Mouse (Mus musculus): Measurements from ENCODE around the gene Myo1a. TPM values are rescaled to one million over a fixed set of nuclear protein-coding genes. Genes with fewer than 3 reads are reported as not detected.

Gene Myo1a
- polyA plus RNA-seq, 1 experiment from 2014 or later, result 0.37 TPM

GRCm38 (mm10) chr10:127712736-127713135 is 7.8 kb downstream of the Myo1a start:
- Histone ChIP-seq H3K36me3 (replicated peaks; ENCODE audit: control insufficient read depth, insufficient read depth) (no peaks in the 10 kb centered on the region), H3K9ac (no peak overlapping the region), H3K4me3 (replicated peaks; ENCODE audit: low read length) (no peak overlapping the region), H3K4me1 (replicated peaks; ENCODE audit: control insufficient read depth, insufficient read depth, low read length) (no peaks in the 10 kb centered on the region), H3K4me2 (replicated peaks) (no peak overlapping the region), H3K9me3 (ENCODE audit: control insufficient read depth, low read length) (no peaks in the 10 kb centered on the region), H3K27me3 (ENCODE audit: control insufficient read depth, insufficient read depth, low read length) (no peaks in the 10 kb centered on the region), H3K27ac (no peak overlapping the region)
- no peak for DNase-seq (ENCODE audit: low spot score)
- 76% methylated on average over 6 of the region's 6 CpGs for WGBS
- ATAC-seq (ENCODE audit: low FRiP score), result no peak

GRCm38 (mm10) chr10:127721671-127722418 is 16.9 kb downstream of the Myo1a start:
- Histone ChIP-seq H3K9me3 (ENCODE audit: control insufficient read depth, low read length) (no peaks in the 10 kb centered on the region), H3K9ac (peak overlapping the region; percentile 12; the same call in 1 of the 2 replicates), H3K27me3 (ENCODE audit: control insufficient read depth, insufficient read depth, low read length) (no peaks in the 10 kb centered on the region), H3K36me3 (replicated peaks; ENCODE audit: control insufficient read depth, insufficient read depth) (no peaks in the 10 kb centered on the region), H3K4me3 (replicated peaks; ENCODE audit: low read length) (no peak overlapping the region), H3K4me2 (replicated peaks) (peak overlapping the region; percentile 38), H3K4me1 (replicated peaks; ENCODE audit: control insufficient read depth, insufficient read depth, low read length) (peaks cover 15% of the 10 kb centered on the region), H3K27ac (no peak overlapping the region)
- WGBS, result 19% methylated on average over 20 of the region's 20 CpGs
- ATAC-seq (ENCODE audit: low FRiP score) (peak; percentile 56; the same call in 1 of the 2 replicates), DNase-seq (ENCODE audit: low spot score) (no peak)

GRCm38 (mm10) chr10:127724178-127724577 is 19.2 kb downstream of the Myo1a start, which contains the start of gene Tac2:
Gene Tac2 (plus strand): TSS chr10:127724478.
- H3K9me3 ChIP-seq (ENCODE audit: control insufficient read depth, low read length), result no peaks in the 10 kb centered on the region
- peaks cover 15% of the 10 kb centered on the region for H3K4me1 ChIP-seq (replicated peaks; ENCODE audit: control insufficient read depth, insufficient read depth, low read length)
- DNase-seq (ENCODE audit: low spot score) (no peak), ATAC-seq (ENCODE audit: low FRiP score) (no peak)
- no peak within 1 kb of the TSS for H3K4me2 ChIP-seq (replicated peaks)
- H3K4me3 ChIP-seq (replicated peaks; ENCODE audit: low read length), result no peak within 1 kb of the TSS
- no peaks in the 10 kb centered on the region for H3K27me3 ChIP-seq (ENCODE audit: control insufficient read depth, insufficient read depth, low read length)
- WGBS, result 81% methylated on average over 3 of the region's 3 CpGs
- H3K36me3 ChIP-seq (replicated peaks; ENCODE audit: control insufficient read depth, insufficient read depth), result no peaks in the 10 kb centered on the region
- no peak within 1 kb of the TSS for H3K9ac ChIP-seq
- H3K27ac ChIP-seq, result no peak within 1 kb of the TSS

- H3K27ac ChIP-seq, result no peak overlapping the region
- no peaks in the 10 kb centered on the region for H3K27me3 ChIP-seq (ENCODE audit: control insufficient read depth, insufficient read depth, low read length)
- H3K9ac ChIP-seq, result no peak overlapping the region
- no peak for ATAC-seq (ENCODE audit: low FRiP score)
- no peaks in the 10 kb centered on the region for H3K36me3 ChIP-seq (replicated peaks; ENCODE audit: control insufficient read depth, insufficient read depth)
- 88% methylated on average over 4 of the region's 4 CpGs for WGBS
- H3K4me2 ChIP-seq (replicated peaks), result no peak overlapping the region
- no peak for DNase-seq (ENCODE audit: low spot score)
- peaks cover 15% of the 10 kb centered on the region for H3K4me1 ChIP-seq (replicated peaks; ENCODE audit: control insufficient read depth, insufficient read depth, low read length)
- no peak overlapping the region for H3K4me3 ChIP-seq (replicated peaks; ENCODE audit: low read length)
- no peaks in the 10 kb centered on the region for H3K9me3 ChIP-seq (ENCODE audit: control insufficient read depth, low read length)
These were observed 20.2 kb downstream of the Myo1a start for GRCm38 (mm10) chr10:127725136-127725535.

- Histone ChIP-seq H3K4me3 (replicated peaks; ENCODE audit: low read length) (no peak overlapping the region), H3K27ac (no peak overlapping the region), H3K9ac (no peak overlapping the region), H3K27me3 (ENCODE audit: control insufficient read depth, insufficient read depth, low read length) (no peaks in the 10 kb centered on the region), H3K9me3 (ENCODE audit: control insufficient read depth, low read length) (no peaks in the 10 kb centered on the region), H3K4me1 (replicated peaks; ENCODE audit: control insufficient read depth, insufficient read depth, low read length) (0 out of 2 replicates have a peak, but pooled peaks cover 4% of the 10 kb centered on the region), H3K4me2 (replicated peaks) (no peak overlapping the region), H3K36me3 (replicated peaks; ENCODE audit: control insufficient read depth, insufficient read depth) (no peaks in the 10 kb centered on the region)
- ATAC-seq (ENCODE audit: low FRiP score) (no peak; the same call in 1 of the 2 replicates), DNase-seq (ENCODE audit: low spot score) (no peak)
- 71% methylated on average over 8 of the region's 8 CpGs for WGBS
These were observed 23.5 kb downstream of the Myo1a start for GRCm38 (mm10) chr10:127728437-127728836.

- H3K27me3 ChIP-seq (ENCODE audit: control insufficient read depth, insufficient read depth, low read length), result no peaks in the 10 kb centered on the region
- H3K4me2 ChIP-seq (replicated peaks), result no peak overlapping the region
- no peak overlapping the region for H3K4me3 ChIP-seq (replicated peaks; ENCODE audit: low read length)
- no peaks in the 10 kb centered on the region for H3K9me3 ChIP-seq (ENCODE audit: control insufficient read depth, low read length)
- no peak overlapping the region for H3K9ac ChIP-seq
- 0 out of 2 replicates have a peak, but pooled peaks cover 4% of the 10 kb centered on the region for H3K4me1 ChIP-seq (replicated peaks; ENCODE audit: control insufficient read depth, insufficient read depth, low read length)
- no peak overlapping the region for H3K27ac ChIP-seq
- no peaks in the 10 kb centered on the region for H3K36me3 ChIP-seq (replicated peaks; ENCODE audit: control insufficient read depth, insufficient read depth)
- no peak for ATAC-seq (ENCODE audit: low FRiP score)
- 57% methylated on average over 11 of the region's 11 CpGs for WGBS
- DNase-seq (ENCODE audit: low spot score), result no peak
These were observed 25.4 kb downstream of the Myo1a start for GRCm38 (mm10) chr10:127730285-127730932.

GRCm38 (mm10) chr10:127730933-127731310 is 26.0 kb downstream of the Myo1a start:
- Histone ChIP-seq H3K27ac (no peak overlapping the region), H3K4me3 (replicated peaks; ENCODE audit: low read length) (no peak overlapping the region), H3K9me3 (ENCODE audit: control insufficient read depth, low read length) (no peaks in the 10 kb centered on the region), H3K9ac (no peak overlapping the region), H3K27me3 (ENCODE audit: control insufficient read depth, insufficient read depth, low read length) (no peaks in the 10 kb centered on the region), H3K36me3 (replicated peaks; ENCODE audit: control insufficient read depth, insufficient read depth) (no peaks in the 10 kb centered on the region), H3K4me1 (replicated peaks; ENCODE audit: control insufficient read depth, insufficient read depth, low read length) (0 out of 2 replicates have a peak, but pooled peaks cover 4% of the 10 kb centered on the region), H3K4me2 (replicated peaks) (no peak overlapping the region)
- ATAC-seq (ENCODE audit: low FRiP score) (no peak), DNase-seq (ENCODE audit: low spot score) (no peak)
- 37% methylated on average over 9 of the region's 9 CpGs for WGBS

GRCm38 (mm10) chr10:127731397-127731796 is 26.4 kb downstream of the Myo1a start:
- ATAC-seq (ENCODE audit: low FRiP score), result no peak
- Histone ChIP-seq H3K9ac (no peak overlapping the region), H3K36me3 (replicated peaks; ENCODE audit: control insufficient read depth, insufficient read depth) (no peaks in the 10 kb centered on the region), H3K4me2 (replicated peaks) (no peak overlapping the region), H3K4me3 (replicated peaks; ENCODE audit: low read length) (no peak overlapping the region), H3K27me3 (ENCODE audit: control insufficient read depth, insufficient read depth, low read length) (no peaks in the 10 kb centered on the region), H3K4me1 (replicated peaks; ENCODE audit: control insufficient read depth, insufficient read depth, low read length) (0 out of 2 replicates have a peak, but pooled peaks cover 4% of the 10 kb centered on the region), H3K9me3 (ENCODE audit: control insufficient read depth, low read length) (no peaks in the 10 kb centered on the region), H3K27ac (no peak overlapping the region)
- DNase-seq (ENCODE audit: low spot score), result no peak
- 43% methylated on average over 5 of the region's 5 CpGs for WGBS

GRCm38 (mm10) chr10:127734434-127734833 is 29.5 kb downstream of the Myo1a start:
- 54% methylated on average over 5 of the region's 5 CpGs for WGBS
- Histone ChIP-seq H3K9ac (no peak overlapping the region), H3K9me3 (ENCODE audit: control insufficient read depth, low read length) (no peaks in the 10 kb centered on the region), H3K27ac (no peak overlapping the region), H3K36me3 (replicated peaks; ENCODE audit: control insufficient read depth, insufficient read depth) (no peaks in the 10 kb centered on the region), H3K4me3 (replicated peaks; ENCODE audit: low read length) (no peak overlapping the region), H3K4me2 (replicated peaks) (no peak overlapping the region), H3K4me1 (replicated peaks; ENCODE audit: control insufficient read depth, insufficient read depth, low read length) (0 out of 2 replicates have a peak, but pooled peaks cover 4% of the 10 kb centered on the region), H3K27me3 (ENCODE audit: control insufficient read depth, insufficient read depth, low read length) (no peaks in the 10 kb centered on the region)
- DNase-seq (ENCODE audit: low spot score) (peak; percentile 67), ATAC-seq (ENCODE audit: low FRiP score) (no peak)
